Mouse (Mus musculus) cerebellum, adult 8-10 months (tissue): ENCODE measurements around the gene Foxg1.

ENCODE experiments used
- DNase-seq: peaks from one replicate; pipeline ENCODE4 v3.0.0; 2022

Gene Foxg1

GRCm38 (mm10) chr12:49386081-49386805 is 3.8 kb downstream of the Foxg1 start:
- no peak for DNase-seq

DNA sequence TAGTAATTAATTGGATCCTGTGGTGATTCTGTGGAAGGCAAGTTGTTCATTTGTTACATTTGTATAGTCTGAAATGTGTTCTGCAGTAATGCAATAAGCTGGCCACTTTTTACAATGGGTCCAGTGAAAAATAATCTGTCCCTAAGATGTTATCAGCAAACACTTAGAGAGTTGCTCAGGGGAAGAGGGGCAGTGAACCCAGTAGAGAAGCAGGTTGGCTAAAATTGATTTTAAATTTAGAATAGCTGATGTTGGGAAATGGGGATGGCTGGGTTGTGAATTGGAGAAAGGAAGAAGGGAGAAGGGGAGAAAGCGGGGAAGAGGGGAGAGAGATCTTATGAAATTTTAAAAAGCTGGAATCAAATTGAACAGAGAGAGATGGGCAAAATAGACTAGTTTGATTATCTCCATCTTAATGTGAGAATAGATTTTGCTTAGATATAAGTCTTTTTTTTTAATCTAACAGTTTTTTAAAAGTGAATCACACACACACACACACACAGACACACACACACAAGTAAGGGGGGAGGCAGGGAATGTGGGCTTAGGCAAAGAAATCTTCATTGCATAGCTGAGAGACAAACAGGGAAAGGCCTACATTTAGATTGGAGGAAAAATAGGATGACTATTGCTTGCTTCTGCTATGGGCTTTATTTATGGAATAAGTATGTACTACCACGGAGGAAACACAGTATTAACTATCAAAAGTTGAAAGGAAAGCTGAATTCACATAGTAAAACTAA is 5.6 kb downstream of the Foxg1 start:
- DNase-seq = no peak

DNA sequence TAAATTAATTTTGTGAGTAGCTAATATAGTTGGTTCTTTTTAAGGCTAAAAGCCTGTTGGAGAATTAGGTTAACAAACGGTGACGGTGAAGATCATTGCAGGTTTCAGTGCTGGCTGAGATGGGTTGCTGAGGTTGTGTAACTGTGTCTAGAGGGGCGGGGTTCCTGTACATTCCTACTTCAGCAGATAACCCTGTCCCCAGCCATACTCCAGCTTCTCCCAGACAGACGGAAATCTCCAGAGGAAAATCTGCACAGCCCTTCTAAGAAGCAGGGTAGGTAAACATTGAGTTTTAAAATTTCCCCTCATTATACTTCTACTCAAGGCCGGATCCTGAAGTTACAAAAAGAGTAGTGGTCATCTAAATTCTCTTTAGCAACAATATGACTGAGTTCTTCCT is 7.2 kb downstream of the Foxg1 start:
- DNase-seq = no peak

- no peak for DNase-seq
These were observed 7.8 kb downstream of the Foxg1 start for GRCm38 (mm10) chr12:49390257-49390656.

- DNase-seq = no peak
These were observed 8.5 kb downstream of the Foxg1 start for GRCm38 (mm10) chr12:49390926-49391304.

DNA sequence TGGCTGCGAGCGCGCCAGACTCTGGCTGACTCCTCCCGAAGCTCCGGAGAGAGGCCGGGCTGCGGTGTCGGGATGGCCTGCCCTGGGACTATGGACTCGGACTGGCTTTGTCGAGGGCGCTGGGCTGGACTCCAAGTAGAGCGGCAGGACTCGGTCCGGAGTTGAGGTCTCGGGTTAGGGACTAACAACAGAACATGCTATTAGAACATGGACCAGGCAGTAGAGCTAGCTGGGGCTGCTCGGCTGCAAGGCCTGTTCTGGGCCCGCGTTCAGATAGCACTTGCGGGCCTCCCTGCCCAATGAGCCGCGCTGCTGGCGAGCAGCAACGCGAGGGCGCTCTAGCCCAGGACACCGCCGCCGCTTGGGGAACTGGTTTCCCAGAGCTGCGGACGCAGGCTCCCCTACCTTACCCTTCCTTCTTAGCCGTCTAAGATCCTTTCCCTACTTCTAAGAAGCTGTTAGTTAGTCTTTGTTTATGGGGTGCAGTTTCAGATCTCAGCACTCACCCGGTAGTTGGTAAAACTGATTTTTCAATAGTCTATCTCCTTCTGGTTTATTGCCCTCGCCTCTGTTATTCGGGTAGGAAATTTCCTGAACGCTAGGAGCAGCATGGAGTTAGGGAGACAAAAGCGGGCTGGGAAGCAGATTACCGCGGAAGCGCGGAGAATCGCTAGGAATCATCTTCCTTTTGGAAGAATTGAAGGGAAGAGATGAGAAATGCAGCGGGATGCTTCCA is 9.0 kb downstream of the Foxg1 start:
- DNase-seq = no peak

- DNase-seq = no peak
These were observed 9.6 kb downstream of the Foxg1 start for GRCm38 (mm10) chr12:49392041-49392390.

DNA sequence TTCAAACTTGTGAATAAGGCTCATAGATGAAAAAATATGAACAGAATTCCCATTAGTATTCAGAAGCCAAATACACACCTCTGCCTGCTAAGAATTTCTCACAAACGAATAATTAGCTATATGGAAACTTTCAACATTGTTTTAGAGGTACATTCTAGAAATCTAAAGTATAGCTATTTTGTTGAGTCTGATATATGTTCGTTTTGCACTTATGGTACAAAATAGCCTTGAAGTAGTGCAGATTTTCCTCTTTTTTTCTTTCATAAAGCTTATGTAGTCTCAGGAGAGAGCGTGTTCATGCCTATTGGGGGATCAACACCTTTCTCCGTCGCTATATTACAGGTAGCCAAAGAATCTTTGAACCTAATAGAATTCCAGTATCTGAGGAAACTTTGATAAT is 10.4 kb downstream of the Foxg1 start:
- no peak for DNase-seq

GRCm38 (mm10) chr12:49393639-49394038 is 11.2 kb downstream of the Foxg1 start:
- DNase-seq = no peak

DNA sequence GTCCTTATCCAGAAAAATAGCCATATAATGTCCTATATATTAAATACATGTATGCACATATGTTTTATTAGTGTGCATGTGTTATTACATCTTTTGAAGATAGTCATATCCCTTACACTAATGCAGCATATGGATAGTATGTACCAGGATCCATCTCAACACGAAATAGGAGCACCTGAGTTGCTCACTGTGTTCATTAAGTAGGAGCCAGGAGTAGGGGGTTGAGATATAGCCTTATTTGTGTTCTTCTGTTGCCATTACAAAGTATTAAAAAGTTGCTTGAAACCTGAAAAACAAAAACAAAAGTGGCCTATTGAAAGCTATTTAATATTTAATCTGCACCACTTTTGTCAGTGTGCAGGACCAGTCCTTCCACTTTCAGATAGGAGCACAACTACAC is 11.7 kb downstream of the Foxg1 start:
- DNase-seq = no peak

DNA sequence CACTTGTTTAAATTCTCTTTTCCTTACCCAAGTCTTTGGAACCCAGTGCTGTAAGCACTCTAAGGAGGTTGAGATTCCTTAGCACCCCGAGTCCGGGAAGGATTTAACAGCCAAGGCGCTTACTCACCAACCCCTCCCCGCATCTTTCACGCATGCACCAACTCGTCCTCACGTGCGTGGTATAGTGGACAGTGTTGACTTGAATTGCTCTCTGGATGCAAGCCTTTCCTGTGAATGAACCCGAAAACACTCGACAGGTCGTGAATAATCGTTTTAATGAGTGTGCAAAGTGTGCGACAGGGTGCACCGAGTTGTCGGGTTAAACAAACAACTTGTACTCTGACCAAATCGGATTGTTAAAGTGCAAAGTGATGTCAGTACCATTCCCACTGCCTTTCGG is 12.4 kb downstream of the Foxg1 start:
- no peak for DNase-seq

DNA sequence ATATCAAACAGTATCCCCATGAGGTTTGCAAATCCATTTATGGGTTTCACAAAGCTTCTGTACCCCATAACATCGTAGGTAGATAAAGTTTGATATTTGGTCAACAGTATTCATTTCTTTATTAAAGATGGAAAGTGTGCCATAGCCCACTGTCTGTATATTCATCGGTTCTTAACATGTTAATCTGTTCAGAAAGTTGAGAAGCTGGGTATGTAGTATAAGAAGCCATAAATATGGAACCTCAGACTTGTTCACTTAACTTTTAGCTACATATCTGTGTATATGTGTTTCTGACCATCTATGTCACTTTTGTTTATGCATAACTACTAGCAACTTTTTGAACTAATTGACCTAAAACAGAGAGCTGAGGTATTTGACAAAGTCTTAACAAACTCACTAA is 13.5 kb downstream of the Foxg1 start:
- no peak for DNase-seq

GRCm38 (mm10) chr12:49396776-49397175 is 14.3 kb downstream of the Foxg1 start:
- DNase-seq = no peak

DNA sequence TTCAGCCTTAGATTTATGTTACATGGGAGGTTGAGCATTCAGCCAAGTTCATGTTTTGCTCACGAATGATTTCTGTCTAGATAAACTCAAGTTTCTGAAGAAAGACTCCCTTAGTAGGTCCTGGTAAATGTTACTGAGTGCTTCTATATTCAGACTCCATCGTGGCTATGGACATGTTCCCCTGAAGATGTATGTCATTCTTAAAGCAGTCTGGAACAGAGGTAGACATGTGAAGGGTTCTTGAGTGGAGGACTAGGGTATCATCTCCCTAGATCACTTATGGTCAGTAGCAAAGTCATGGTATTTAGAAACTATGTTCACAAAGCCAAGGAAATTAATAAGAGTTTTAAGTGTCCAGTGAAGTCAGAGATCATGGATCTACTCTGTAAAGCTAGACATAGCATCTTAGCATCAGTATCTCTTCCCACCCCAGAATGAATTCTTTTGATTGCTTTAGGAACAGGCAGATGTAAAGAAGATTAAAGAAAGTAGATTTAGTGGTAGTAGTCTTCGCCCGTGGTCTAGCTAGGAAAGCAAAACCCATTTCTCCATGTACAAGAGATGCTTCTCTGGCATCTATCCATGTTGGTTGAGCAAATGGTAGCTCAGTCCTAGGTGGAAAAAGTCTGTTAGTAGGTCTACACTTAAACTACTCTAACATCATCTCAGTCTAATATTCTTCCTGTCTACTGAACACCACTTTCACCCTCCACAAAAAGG is 15.1 kb downstream of the Foxg1 start:
- no peak for DNase-seq

DNA sequence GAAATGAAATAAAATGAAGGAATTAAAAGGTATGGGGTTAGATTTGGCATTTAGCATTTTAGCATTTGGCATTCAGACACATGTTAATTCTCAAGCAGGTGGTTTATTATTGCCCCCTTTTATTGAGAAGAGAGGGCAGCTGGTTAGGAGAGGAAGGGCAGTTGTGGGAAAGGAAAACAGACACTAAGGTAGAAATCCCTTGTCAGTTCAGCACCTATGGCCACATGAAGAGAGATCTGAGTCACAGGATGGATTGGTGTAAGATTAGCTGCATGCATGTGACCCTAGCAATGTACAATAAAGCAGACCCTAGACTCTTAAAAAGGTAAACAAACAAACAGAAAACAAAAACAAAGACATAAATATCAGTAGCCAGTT is 15.7 kb downstream of the Foxg1 start:
- DNase-seq = no peak

DNA sequence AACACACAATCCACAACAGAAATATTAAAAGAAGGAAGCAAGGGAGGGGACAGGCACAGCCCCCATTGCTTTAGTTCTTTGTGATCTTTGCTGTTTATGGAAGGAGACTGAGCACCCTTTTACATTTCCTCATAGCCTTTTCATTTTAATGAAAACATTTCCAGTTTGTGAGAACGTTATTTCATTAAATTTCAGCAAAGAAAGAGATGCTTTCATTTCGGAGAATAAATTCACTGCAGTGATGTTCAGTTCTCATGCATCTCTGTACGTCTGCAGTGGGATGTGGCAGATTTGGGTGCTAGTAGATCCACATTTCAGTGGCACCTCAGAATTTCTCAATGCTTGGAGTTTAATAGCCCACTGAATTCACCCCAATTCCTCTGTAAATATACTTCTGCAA is 16.2 kb downstream of the Foxg1 start:
- DNase-seq = no peak

DNA sequence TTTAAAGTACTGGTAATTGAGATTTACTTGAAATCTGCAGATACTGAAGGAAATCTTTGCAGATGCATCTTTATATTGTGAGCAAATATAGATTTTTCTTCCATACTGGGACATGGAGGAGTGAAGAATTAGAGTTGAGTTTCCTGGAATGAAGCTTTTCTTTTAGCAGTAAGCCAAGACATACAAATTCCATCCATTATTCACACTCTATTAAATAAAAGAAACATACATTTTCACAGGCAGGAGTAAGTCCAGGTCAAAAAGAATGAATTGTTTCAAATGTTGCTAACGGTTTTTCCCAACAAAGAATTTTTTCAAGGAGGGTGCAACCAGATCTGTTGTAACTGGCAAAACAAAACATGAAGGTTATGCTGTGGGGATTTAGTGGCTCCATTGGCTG is 17.2 kb downstream of the Foxg1 start:
- DNase-seq = no peak

GRCm38 (mm10) chr12:49400036-49400852 is 17.8 kb downstream of the Foxg1 start:
- DNase-seq = no peak

- no peak for DNase-seq
These were observed 18.3 kb downstream of the Foxg1 start for GRCm38 (mm10) chr12:49400853-49401118.

- no peak for DNase-seq
These were observed 18.8 kb downstream of the Foxg1 start for GRCm38 (mm10) chr12:49401119-49401795.

GRCm38 (mm10) chr12:49401796-49402130 is 19.3 kb downstream of the Foxg1 start:
- DNase-seq = no peak

- no peak for DNase-seq
These were observed 27.4 kb downstream of the Foxg1 start for GRCm38 (mm10) chr12:49409833-49410232.
